Mouse (Mus musculus) duodenum, adult 2 months (tissue): ENCODE data around the gene Nhsl1. TPM values are rescaled to one million over a fixed set of nuclear protein-coding genes. Genes with fewer than 3 reads are reported as not detected.

Experiments used
- polyA plus RNA-seq: library from polyadenylated mRNA; depleted of rRNA; stranded (reverse); fragments of >200 nt; gene quantifications from 2 replicates; pipeline ENCODE4 v1.2.3, GENCODE M21; 2012; ENCODE audit warnings: low replicate concordance; rRNA removed

Nhsl1 gene
- polyA plus RNA-seq = 15.1 and 15.3 TPM in 2 replicates

DNA sequence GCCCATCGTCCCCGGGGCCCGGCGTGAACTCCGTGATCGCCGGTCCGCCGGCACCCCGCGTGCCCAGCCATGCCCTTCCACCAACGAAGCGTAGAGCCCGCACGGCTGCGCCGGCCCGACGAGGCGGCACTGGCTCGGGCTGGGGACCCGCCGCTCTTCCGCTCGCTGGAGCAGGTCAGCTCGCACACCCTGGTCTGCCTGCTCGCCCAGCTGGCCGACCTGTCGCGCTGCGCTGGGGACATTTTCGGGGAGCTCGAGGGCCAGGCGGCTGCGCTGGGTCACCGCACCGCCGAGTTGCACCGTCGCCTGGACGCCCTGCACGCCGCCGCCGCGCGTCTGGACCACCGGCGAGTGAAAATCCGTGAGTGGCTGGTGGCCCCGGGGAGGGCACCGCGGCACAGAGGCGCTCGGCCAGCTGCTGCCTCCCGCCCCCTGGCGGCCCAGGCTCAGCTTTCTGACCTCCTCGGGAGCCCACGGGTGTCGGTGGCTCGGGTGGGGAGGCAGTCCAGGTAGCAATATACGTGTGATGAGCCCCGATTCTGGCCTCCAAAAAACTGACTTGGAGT lies at the start of gene Nhsl1:
Gene Nhsl1, plus strand, starts transcription at position 70 of the 566 bp plus-strand sequence.

DNA sequence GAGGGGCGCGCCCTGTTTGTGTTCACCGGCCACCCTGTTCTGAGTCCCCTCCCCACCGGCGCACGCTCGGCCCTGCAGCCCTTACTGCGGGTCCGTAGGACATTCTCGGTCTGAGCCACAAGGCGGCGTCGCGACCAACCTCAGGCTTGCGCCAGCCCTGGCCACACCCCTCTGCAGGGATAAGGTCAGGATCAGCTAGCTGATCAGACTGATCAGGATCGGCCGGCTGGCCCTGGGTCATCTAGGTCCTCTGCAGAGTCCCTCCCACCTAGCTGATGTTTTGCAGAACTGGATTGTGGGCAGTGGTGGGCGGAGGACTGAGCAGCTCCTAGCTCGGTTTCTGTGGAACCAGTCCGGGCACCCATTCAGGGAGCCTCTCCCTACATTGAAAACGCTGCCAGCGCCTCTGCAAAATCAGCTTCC lies 227.0 kb downstream of the Nhsl1 start, which contains the start of gene Hebp2:
Gene Hebp2, minus strand, starts transcription at position 264 of the 423 bp plus-strand sequence.

Other genes starting within 250 kb of the Nhsl1 start
- gene Ect2l, start 108.1 kb upstream of the Nhsl1 start, polyA plus RNA-seq = not detected in 2 replicates
- gene Ccdc28a, start 84.0 kb upstream of the Nhsl1 start, polyA plus RNA-seq = 26.7 and 32.5 TPM in 2 replicates
- 1.6 TPM in 1 of 2 replicates, not detected in the other for gene Hebp2, start 227.1 kb downstream of the Nhsl1 start, polyA plus RNA-seq